Mouse (Mus musculus): ENCODE results near the gene Spn. TPM values are rescaled to one million over a fixed set of nuclear protein-coding genes. Genes with fewer than 3 reads are reported as not detected.
A peak's percentile ranks its signal among the peaks of the same experiment; 100 is the strongest.
"Not testable (repeated sequence)": the region's sequence is repeated elsewhere in the genome, so short reads cannot be mapped to it uniquely, and the experiment has no call there.

Gene Spn
- under 1 TPM; 0.09 to 0.14 TPM for total RNA-seq (2021)

DNA sequence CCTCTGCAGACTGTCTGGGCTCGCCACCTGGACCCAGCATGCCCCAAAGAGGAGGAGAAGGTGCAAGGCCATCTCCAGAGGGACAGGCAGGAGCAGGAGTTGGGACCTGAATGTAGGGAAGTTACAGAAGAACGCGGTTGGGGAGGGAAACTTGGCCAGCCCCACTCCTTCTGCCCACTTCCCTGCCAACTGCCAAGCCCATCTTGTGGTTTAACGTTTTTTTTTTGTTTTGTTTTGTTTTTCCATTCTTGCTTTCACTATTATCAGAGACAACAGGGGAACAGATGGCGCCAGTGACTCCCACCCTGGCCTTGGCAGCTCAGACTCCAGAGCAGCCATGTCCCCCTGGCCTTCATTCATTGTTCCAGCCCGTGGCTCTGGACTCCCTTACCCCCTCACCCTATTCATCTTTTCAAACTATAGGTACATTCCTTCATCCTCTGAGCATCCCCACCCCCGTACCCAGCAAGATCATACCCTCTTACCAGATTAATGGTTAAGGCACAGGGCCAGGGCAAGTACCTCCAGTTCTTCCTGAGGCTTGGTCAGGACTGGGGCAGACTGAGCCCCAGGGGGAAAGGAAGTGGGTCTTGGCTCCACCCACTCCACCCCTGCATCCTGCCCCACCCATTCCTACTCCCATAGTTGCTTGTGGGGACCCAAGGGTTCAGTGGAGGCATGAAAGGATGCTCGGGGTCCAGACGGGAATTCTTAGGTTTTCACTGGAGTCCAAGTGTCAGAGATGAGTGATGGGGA, at the start of gene Spn:
Gene Spn (minus strand): TSS at position 562 of the 756 bp plus-strand sequence.
- intact Hi-C loops (cut with DNase I), result loop anchor here (5.0 kb wide), 1 partner anchor 40 kb away; no protein-coding TSS in a partner anchor

DNA sequence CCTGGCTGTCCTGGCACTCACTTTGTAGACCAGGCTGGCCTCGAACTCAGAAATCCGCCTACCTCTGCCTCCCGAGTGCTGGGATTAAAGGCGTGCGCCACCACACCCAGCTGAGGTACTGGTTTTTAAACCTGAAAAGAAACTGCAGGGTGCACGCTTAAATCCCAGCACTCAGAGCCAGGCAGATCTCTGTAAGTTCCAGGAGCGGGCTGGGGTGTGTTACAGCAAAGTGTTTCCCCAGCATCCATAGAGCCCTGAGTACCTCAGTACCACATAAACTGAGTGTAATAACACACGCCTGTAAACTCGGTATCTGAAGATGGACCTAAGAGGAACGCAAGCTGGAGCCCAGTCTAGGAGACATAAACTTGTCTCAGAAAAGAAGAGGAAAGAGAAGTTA, 49.7 kb upstream of the Spn start:
- intact Hi-C loops (cut with DNase I), result loop anchor here (5.0 to 10.0 kb wide), 2 partner anchors 70 to 353 kb away; partner anchors contain the start of gene 4930451I11Rik
- no peak for DNase-seq (ENCODE audit: low spot score in 2 of 2)

More for the DNA sequence above, at the start of gene Spn:
- DNase-seq (ENCODE audit: low spot score in 2 of 2), result no peak

DNA sequence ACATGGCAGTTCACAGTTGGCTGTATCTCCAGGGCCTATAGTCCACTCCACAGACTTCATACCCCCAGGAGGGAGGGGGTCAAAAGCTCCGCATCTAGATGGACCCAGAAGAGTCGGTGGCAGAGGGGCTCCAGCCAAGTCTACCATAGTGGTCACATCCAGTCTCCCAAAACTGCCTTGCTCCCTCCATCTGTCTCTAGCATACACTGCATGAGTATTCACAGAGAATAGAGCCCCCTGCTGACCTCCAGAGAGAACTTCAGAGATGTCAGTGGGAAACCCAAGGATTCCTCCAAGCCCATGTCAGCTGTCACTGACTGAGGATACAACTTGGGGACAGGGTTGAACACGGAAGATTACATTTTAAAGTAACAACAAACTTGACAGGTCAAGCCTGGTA, 48.0 kb upstream of the Spn start:
- peak in 1 of 2 experiments; percentile 41 for DNase-seq (ENCODE audit: low spot score in 2 of 2)
- intact Hi-C loops (cut with DNase I), result loop anchor here (5.0 to 10.0 kb wide), 2 partner anchors 68 to 351 kb away; partner anchors contain the start of gene 4930451I11Rik

DNA sequence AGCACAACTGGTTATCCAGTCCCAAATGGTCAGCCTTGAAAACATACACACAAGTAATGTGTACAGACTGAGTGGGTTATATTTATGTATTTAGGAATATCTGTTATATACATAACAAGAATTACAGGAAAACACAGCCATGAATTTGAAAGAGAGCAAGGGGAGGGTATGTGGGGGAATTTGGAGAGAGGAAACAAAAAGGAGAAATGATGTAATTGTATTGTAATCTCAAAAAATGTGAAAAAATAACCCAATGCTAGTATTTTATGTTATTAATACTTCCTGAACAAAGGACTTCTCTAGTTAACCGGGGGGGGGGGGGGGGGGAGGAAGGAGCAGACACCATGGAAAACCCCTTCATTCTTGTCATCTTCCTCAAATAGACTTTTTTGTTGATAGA, 47.1 kb upstream of the Spn start:
- DNase-seq (ENCODE audit: low spot score in 2 of 2), result no peak
- intact Hi-C loops (cut with DNase I), result loop anchor here (5.0 to 10.0 kb wide), 2 partner anchors 67 to 350 kb away; partner anchors contain the start of gene 4930451I11Rik

DNA sequence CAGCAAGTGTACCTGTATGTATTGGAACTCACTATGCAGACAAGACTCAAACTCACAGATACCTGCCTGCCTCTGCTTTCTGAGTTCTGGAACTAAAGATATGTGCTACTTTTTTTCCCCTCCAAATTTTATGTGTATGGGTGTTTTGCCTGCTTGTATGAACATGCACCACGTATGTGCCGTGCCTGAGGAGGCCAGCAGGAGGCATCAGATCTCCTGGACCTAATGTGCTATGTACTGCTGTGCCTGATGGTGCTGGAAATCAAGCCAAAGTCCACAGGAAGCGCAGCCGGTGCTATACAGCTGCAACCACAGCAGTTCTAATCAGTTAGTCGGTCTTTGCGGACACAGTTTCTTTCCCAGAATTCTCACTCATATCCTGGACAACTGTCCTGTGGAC, 46.2 kb upstream of the Spn start:
- intact Hi-C loops (cut with DNase I), result loop anchor here (10.0 kb wide), 1 partner anchor 349 kb away; the partner anchor contains the start of gene 4930451I11Rik
- no peak for DNase-seq (ENCODE audit: low spot score in 2 of 2)

- intact Hi-C loops (cut with DNase I), result loop anchor here (10.0 kb wide), 1 partner anchor 349 kb away; the partner anchor contains the start of gene 4930451I11Rik
- DNase-seq (ENCODE audit: low spot score in 2 of 2), result no peak
Observed at GRCm38 (mm10) chr7:127183345-127183744, 45.7 kb upstream of the Spn start.

GRCm38 (mm10) chr7:127181724-127182123, 44.1 kb upstream of the Spn start:
- intact Hi-C loops (cut with DNase I), result loop anchor here (10.0 kb wide), 1 partner anchor 347 kb away; the partner anchor contains the start of gene 4930451I11Rik

GRCm38 (mm10) chr7:127180783-127181182, 43.2 kb upstream of the Spn start:
- DNase-seq (ENCODE audit: low spot score in 2 of 2), result no peak
- intact Hi-C loops (cut with DNase I), result loop anchor here (10.0 kb wide), 1 partner anchor 346 kb away; the partner anchor contains the start of gene 4930451I11Rik

More at GRCm38 (mm10) chr7:127181724-127182123, 44.1 kb upstream of the Spn start:
- not testable (repeated sequence) for DNase-seq (ENCODE audit: low spot score in 2 of 2)

- DNase-seq (ENCODE audit: low spot score in 2 of 2), result no peak
- intact Hi-C loops (cut with DNase I), result loop anchor here (5.0 kb wide), 1 partner anchor 40 kb away; the partner anchor contains the start of gene Spn
Observed at GRCm38 (mm10) chr7:127176937-127177336, 39.3 kb upstream of the Spn start.

- DNase-seq (ENCODE audit: low spot score in 2 of 2), result no peak
- intact Hi-C loops (cut with DNase I), result loop anchor here (10.0 kb wide), 1 partner anchor 102 kb away; no protein-coding TSS in a partner anchor
Observed at GRCm38 (mm10) chr7:127166501-127166900, 28.9 kb upstream of the Spn start.

- no peak for DNase-seq (ENCODE audit: low spot score in 2 of 2)
- intact Hi-C loops (cut with DNase I), result loop anchor here (10.0 kb wide), 1 partner anchor 101 kb away; no protein-coding TSS in a partner anchor
Observed at GRCm38 (mm10) chr7:127165607-127166493, 28.2 kb upstream of the Spn start.

DNA sequence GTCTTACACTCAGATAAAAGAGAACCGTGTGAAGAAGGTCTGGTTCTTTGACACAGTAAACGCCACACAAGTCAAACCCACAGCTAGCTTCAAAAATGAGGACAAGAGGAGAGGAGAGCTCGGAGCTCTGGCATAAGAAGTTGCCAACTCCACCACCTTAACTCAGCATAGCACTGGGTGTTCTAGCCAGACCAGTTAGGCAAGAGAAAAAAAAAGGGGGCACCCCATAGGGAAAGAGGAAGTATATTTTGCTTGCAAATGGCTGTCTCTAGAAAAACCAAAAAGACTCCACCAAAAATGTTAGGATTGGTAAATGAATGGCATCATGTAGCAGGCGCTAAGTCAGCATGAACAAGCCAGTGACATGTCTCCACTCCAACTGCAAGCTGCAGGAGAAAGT, 26.4 kb upstream of the Spn start:
- intact Hi-C loops (cut with DNase I), result loop anchor here (10.0 kb wide), 1 partner anchor 99 kb away; no protein-coding TSS in a partner anchor
- no peak for DNase-seq (ENCODE audit: low spot score in 2 of 2)

GRCm38 (mm10) chr7:127162546-127162945, 24.9 kb upstream of the Spn start:
- no peak for DNase-seq (ENCODE audit: low spot score in 2 of 2)
- intact Hi-C loops (cut with DNase I), result loop anchor here (10.0 kb wide), 1 partner anchor 98 kb away; no protein-coding TSS in a partner anchor

DNA sequence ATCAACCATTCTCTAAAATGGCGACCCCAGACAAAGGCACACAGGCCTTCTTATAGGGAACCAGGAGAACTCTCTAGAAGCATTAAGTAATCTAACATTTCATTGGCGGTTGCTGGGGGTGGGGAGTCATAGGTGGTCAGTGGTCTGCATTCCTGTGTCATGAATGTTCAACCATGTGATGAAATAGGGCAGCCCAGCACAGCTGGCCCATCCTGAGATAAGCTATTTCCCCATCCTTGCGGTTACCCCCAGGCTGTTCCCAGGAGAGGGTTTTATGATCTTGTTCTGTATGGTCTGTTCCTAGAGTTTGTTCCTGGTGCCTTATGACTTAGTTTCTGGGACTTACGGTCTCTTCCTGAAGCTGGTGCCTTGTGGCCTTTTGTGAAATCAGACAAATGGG, 19.9 kb upstream of the Spn start:
- DNase-seq (ENCODE audit: low spot score in 2 of 2), result no peak
- intact Hi-C loops (cut with DNase I), result loop anchor here (10.0 kb wide), 1 partner anchor 137 kb away; the partner anchor contains the start of gene Itgal

GRCm38 (mm10) chr7:127153477-127153876, 15.9 kb upstream of the Spn start:
- intact Hi-C loops (cut with DNase I), result loop anchor here (10.0 kb wide), 1 partner anchor 141 kb away; the partner anchor contains the start of gene Itgal

DNA sequence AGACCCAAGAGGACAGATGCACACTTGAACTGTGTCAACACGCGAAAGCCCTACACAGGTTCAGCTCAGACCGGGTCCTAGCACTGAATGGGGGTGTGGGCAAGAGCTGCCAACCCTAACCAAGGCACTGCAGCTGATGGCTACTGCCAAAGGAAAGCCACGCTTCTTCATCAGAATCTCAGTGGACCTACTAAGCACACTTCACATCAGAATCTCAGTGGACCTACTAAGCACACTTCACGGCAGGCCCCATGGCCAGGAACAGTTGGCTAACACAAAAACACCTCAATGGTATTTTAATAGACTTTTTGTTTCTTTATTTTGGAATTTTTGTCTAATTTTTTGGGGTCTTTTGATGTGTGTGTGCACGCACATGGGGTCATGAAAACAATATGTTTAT, 14.8 kb upstream of the Spn start:
- intact Hi-C loops (cut with DNase I), result loop anchor here (10.0 kb wide), 1 partner anchor 142 kb away; the partner anchor contains the start of gene Itgal
- no peak for DNase-seq (ENCODE audit: low spot score in 2 of 2)

More at GRCm38 (mm10) chr7:127153477-127153876, 15.9 kb upstream of the Spn start:
- no peak for DNase-seq (ENCODE audit: low spot score in 2 of 2)

DNA sequence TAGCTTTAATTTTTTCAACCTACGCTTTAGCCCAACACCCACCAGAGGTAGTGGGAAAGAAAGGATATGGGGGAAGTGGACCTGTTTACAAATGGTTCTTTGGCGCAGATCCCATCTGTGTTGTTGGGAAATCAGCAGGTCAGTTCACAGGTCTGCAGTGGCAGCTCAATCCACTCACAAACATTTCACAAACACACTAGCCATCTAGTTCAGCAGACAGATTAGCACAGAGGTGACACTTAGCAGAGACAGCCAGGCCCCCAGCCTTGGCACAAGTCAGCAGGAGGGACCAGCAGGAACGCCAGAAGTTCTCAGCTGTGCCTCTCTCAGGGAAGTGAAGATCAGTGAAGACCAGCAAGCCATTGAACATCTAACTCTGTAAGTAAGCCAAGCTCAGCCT, 10.3 kb upstream of the Spn start:
- intact Hi-C loops (cut with DNase I), result no loop called here
- no peak for DNase-seq (ENCODE audit: low spot score in 2 of 2)

DNA sequence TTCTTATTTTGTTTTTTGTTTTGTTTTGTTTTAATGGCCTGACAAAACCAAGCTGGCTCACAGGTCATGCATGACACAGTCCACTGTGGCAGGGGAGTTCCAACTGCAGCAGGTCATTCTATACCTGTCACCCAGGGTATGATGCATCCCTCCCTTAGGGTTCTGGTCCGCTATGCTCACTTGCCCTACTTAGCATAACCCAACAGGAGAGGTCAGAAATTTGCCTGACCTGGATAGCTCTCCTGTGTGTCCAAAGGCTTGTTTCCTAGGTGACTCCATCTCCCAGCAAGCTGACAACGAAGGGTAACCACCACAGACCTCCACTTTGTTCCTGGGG, 8.6 kb upstream of the Spn start:
- no peak for DNase-seq (ENCODE audit: low spot score in 2 of 2)
- intact Hi-C loops (cut with DNase I), result no loop called here
